Mouse (Mus musculus) effector memory CD4-positive, alpha-beta T cell, adult 5 months (primary cell): ENCODE data around the gene Zfp846. TPM values are rescaled to one million over a fixed set of nuclear protein-coding genes. Genes with fewer than 3 reads are reported as not detected.

ENCODE experiments used
- polyA plus RNA-seq: library from polyadenylated mRNA; unstranded; fragments of 100-300 nt; shearing (Covaris generic); gene quantifications from one replicate; pipeline ENCODE4 v1.2.1, GENCODE M21; 2017

The Zfp846 gene
- 8.3 TPM for polyA plus RNA-seq

GRCm38 (mm10) chr9:20581175-20581634, at the start of gene Zfp846:
Zfp846 (plus strand) TSS chr9:20581291.

GRCm38 (mm10) chr9:20642101-20642895, 61.2 kb downstream of the Zfp846 start, which contains the start of gene Ubl5:
Ubl5 (plus strand) TSS chr9:20642878.

GRCm38 (mm10) chr9:20644360-20645081, 63.4 kb downstream of the Zfp846 start, which contains the start of gene Fbxl12:
Fbxl12 (minus strand) TSS chr9:20644767.

GRCm38 (mm10) chr9:20651602-20652259, 70.6 kb downstream of the Zfp846 start, which contains the start of gene Pin1:
Pin1 (plus strand) TSS chr9:20652095.

Other genes starting within 250 kb of the Zfp846 start
- gene Olfr18, start 245.2 kb upstream of the Zfp846 start, polyA plus RNA-seq, result 0.25 TPM
- gene Zfp560, start 196.1 kb upstream of the Zfp846 start, polyA plus RNA-seq, result 18.3 TPM
- gene Zfp26, start 121.1 kb upstream of the Zfp846 start, polyA plus RNA-seq, result 19.1 TPM
- gene Zfp426, start 88.5 kb upstream of the Zfp846 start, polyA plus RNA-seq, result 8.1 TPM
- 32.4 TPM for gene Zfp266, start 59.9 kb upstream of the Zfp846 start, polyA plus RNA-seq
- gene Ubl5, start 61.6 kb downstream of the Zfp846 start, polyA plus RNA-seq, result 413 TPM
- 76.7 TPM for gene Fbxl12, start 63.5 kb downstream of the Zfp846 start, polyA plus RNA-seq
- gene Pin1, start 70.8 kb downstream of the Zfp846 start, polyA plus RNA-seq, result 18.1 TPM
- gene Olfm2, start 165.1 kb downstream of the Zfp846 start, polyA plus RNA-seq, result not detected
- gene Col5a3, start 233.8 kb downstream of the Zfp846 start, polyA plus RNA-seq, result not detected
- gene Rdh8, start 237.2 kb downstream of the Zfp846 start, polyA plus RNA-seq, result not detected